Mouse (Mus musculus) E14TG2a.4 (cell line): ENCODE data around the gene Dop1a.

Experiments
- H3K27me3 ChIP-seq: 2 replicates; pipeline ENCODE4 v1.6.1; 2014; ENCODE audit warnings: low read length, control low read depth; ENCODE audit not compliant: insufficient read depth
- H3K36me3 ChIP-seq: 2 replicates; pipeline ENCODE4 v1.6.1; 2014; ENCODE audit warnings: low read length, control low read depth; ENCODE audit not compliant: insufficient read depth
- H3K4me1 ChIP-seq: replicated peaks from 2 replicates; pipeline ENCODE4 v1.6.1; 2014; ENCODE audit warnings: low read depth, low read length, control low read depth
- H3K4me3 ChIP-seq: replicated peaks from 2 replicates; pipeline ENCODE4 v1.5.1; 2014; ENCODE audit warnings: mild to moderate bottlenecking, low read length
- H3K9me3 ChIP-seq: 2 replicates; pipeline ENCODE4 v1.6.1; 2014; ENCODE audit warnings: low read length, control low read depth
- CTCF ChIP-seq: conservative IDR thresholded peaks from 2 replicates; pipeline ENCODE4 v1.5.1; 2014; ENCODE audit warnings: low read length
- NANOG ChIP-seq: IDR thresholded peaks from 2 replicates; pipeline ENCODE4 v1.6.1; 2014; ENCODE audit warnings: borderline replicate concordance, low read length, mixed read lengths
- POU5F1 ChIP-seq: IDR thresholded peaks from 2 replicates; pipeline ENCODE4 v1.6.1; 2014; ENCODE audit warnings: low read length, borderline replicate concordance

Gene Dop1a

GRCm38 (mm10) chr9:86554641-86555040 lies 87.7 kb downstream of the Dop1a start:
- Histone ChIP-seq H3K36me3 (peaks cover 89% of the 10 kb centered on the region), H3K27me3 (no peaks in the 10 kb centered on the region), H3K9me3 (no peaks in the 10 kb centered on the region), H3K4me3 (no peak overlapping the region), H3K4me1 (no peaks in the 10 kb centered on the region)
- TF ChIP-seq POU5F1 (no peak), NANOG (no peak)

DNA sequence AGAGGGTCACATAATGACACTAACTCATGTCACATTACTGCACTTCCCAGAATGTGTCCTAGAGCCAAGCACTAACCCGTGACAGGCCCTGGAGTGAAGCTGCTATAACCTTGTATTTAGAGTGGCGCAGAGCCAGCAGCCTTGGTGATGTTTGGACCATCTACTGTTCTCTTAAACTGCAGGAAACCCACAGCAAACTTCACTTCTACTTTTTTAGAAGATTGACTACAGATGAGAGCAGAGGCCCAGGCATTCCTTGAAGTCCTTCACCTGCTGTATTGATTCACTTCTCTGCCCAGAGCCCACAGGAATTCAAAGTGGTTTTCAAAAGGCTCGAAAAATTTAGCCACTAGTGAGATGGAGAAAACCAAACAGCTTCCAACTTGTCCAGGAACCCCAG lies 93.6 kb downstream of the Dop1a start:
- Histone ChIP-seq H3K27me3 (no peaks in the 10 kb centered on the region), H3K4me3 (no peak overlapping the region), H3K9me3 (no peaks in the 10 kb centered on the region), H3K36me3 (peaks cover 94% of the 10 kb centered on the region), H3K4me1 (peaks cover 16% of the 10 kb centered on the region)
- TF ChIP-seq POU5F1 (no peak), NANOG (no peak), CTCF (no peak)

DNA sequence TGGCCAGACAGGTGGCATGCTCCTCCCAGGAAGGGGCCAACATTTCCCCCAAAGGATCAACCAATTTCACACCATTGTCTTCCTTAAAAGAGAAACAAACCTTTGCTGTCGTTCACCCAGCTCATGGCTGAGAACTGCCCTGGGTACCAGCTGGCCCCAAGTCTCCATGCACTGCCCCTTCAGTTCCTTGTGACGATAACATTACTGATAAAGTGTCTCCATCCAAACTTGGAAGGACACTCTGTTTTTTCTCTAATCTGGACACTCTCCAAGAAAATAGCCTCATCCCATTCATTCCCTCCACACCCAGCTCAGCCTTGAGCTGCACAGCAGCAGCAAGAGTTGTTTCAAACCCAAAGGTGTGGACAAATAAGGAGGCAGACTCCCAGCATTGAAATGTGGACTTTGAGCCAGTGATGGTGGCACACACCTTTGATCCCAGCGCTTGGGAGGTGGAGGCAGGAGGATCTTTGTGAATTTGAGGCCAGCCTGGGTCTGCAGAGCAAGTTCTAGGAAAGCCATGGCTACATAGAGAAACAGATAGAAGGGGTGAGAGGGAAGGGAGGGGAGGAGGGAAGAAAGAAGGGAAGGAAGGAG lies 102.5 kb downstream of the Dop1a start:
- TF ChIP-seq POU5F1 (no peak), CTCF (no peak), NANOG (no peak)
- 0 out of 2 replicates have a peak overlapping the region, but pooled peaks have one; percentile 5 for H3K4me3 ChIP-seq

GRCm38 (mm10) chr9:86570261-86570890 lies 103.4 kb downstream of the Dop1a start:
- no peak for TF ChIP-seq NANOG
- no peak for TF ChIP-seq POU5F1
- no peak for TF ChIP-seq CTCF
- H3K9me3 ChIP-seq, result no peaks in the 10 kb centered on the region
- H3K27me3 ChIP-seq, result no peaks in the 10 kb centered on the region
- peaks cover 59% of the 10 kb centered on the region for H3K36me3 ChIP-seq
- H3K4me3 ChIP-seq, result peak overlapping the region; percentile 93
- peaks cover 52% of the 10 kb centered on the region for H3K4me1 ChIP-seq

More for the DNA sequence above, 102.5 kb downstream of the Dop1a start:
- peaks cover 62% of the 10 kb centered on the region for H3K36me3 ChIP-seq
- H3K9me3 ChIP-seq, result no peaks in the 10 kb centered on the region
- H3K27me3 ChIP-seq, result no peaks in the 10 kb centered on the region
- peaks cover 62% of the 10 kb centered on the region for H3K4me1 ChIP-seq

- no peaks in the 10 kb centered on the region for H3K27me3 ChIP-seq
- H3K9me3 ChIP-seq, result no peaks in the 10 kb centered on the region
- TF ChIP-seq NANOG (no peak), POU5F1 (no peak), CTCF (no peak)
Observed at GRCm38 (mm10) chr9:86570946-86571345, 104.0 kb downstream of the Dop1a start.

GRCm38 (mm10) chr9:86571540-86572135 lies 104.7 kb downstream of the Dop1a start, which contains the start of the genes Pgm3 and Rwdd2a:
Gene Pgm3 (minus strand): TSS chr9:86571842.
Gene Rwdd2a (plus strand): TSS chr9:86571991.
- TF ChIP-seq NANOG (no peak), POU5F1 (no peak), CTCF (no peak)
- Histone ChIP-seq H3K27me3 (no peaks in the 10 kb centered on the region), H3K4me3 (peak within 1 kb of the TSS; percentile 93), H3K9me3 (no peaks in the 10 kb centered on the region), H3K4me1 (peaks cover 48% of the 10 kb centered on the region), H3K36me3 (peaks cover 53% of the 10 kb centered on the region)

More at GRCm38 (mm10) chr9:86570946-86571345, 104.0 kb downstream of the Dop1a start:
- Histone ChIP-seq H3K36me3 (peaks cover 56% of the 10 kb centered on the region), H3K4me3 (peak overlapping the region; percentile 93), H3K4me1 (peaks cover 50% of the 10 kb centered on the region)

DNA sequence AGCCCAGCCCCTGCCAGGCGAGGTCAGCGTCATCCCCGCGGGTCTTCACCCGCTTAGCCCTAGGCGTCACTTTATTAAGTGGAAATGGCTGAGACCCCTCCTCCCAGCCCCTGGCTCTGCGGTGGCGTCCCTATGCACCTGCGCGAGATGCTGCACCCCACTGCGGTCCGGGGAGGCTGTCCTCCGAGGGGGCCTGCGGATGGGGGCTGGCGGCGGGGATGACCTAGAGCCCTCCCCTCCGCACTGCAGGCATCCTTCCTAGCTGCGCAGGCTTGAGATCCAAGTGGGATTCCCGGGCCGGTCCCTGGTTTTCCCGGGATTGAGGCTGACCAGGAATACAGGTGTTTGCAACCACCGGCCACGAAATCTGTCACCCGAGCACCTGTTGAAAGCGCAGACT lies 105.2 kb downstream of the Dop1a start:
- Histone ChIP-seq H3K4me3 (peak overlapping the region; percentile 93), H3K4me1 (peaks cover 49% of the 10 kb centered on the region), H3K27me3 (no peaks in the 10 kb centered on the region), H3K9me3 (no peaks in the 10 kb centered on the region), H3K36me3 (peaks cover 47% of the 10 kb centered on the region)
- no peak for TF ChIP-seq POU5F1

DNA sequence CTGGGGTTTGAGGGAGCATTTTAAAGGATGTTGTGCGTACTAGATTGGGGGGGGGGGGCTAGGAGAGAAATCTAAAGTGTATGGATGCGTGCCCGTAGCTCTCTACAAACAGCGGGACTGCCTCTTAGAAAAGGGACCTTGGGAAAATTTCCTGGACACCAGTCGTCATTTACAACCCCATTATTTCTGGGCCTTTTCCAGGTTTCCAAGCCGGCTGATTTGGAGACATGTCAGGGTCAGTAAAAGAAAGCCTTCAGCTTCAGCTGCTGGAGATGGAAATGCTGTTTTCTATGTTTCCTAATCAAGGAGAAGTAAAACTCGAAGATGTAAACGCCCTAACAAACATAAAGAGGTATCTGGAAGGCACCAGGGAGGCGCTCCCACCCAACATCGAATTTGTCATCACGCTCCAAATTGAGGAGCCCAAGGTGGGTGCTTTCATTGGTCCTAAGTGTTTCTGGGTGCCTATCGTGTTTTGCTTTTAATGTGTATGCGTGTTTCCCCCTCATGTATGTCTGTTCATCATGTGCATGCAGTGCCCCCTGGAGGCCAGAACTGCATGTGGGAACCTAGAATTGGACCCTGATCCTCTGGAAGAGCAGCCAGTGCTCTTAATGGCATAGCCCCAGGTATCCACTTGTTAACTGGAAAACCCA lies 105.8 kb downstream of the Dop1a start:
- Histone ChIP-seq H3K36me3 (peaks cover 41% of the 10 kb centered on the region), H3K4me3 (peak overlapping the region; percentile 93)

More for the DNA sequence above, 105.8 kb downstream of the Dop1a start:
- Histone ChIP-seq H3K9me3 (no peaks in the 10 kb centered on the region), H3K4me1 (peaks cover 52% of the 10 kb centered on the region), H3K27me3 (no peaks in the 10 kb centered on the region)
- TF ChIP-seq NANOG (no peak), CTCF (peak; percentile 61)
